Mouse (Mus musculus) hindbrain, embryonic 10.5 days (tissue): ENCODE results near the gene H2al1g. TPM values are rescaled to one million over a fixed set of nuclear protein-coding genes. Genes with fewer than 3 reads are reported as not detected.
"Not testable (repeated sequence)": the region's sequence is repeated elsewhere in the genome, so short reads cannot be mapped to it uniquely, and the experiment has no call there.

Experiments
- DNase-seq: peaks from one replicate; pipeline ENCODE4 v3.0.0-alpha.2; 2017; ENCODE audit warnings: low spot score
- H3K27ac ChIP-seq: fragments of 300-500 bp; sonication (generic); 2 replicates; pipeline ENCODE4 v1.5.1; 2016; ENCODE audit warnings: mild to moderate bottlenecking, moderate library complexity
- H3K27me3 ChIP-seq: fragments of 300-500 bp; sonication (generic); 2 replicates; pipeline ENCODE4 v1.6.1; 2016; ENCODE audit warnings: mild to moderate bottlenecking; ENCODE audit not compliant: poor library complexity, insufficient read depth, severe bottlenecking
- H3K36me3 ChIP-seq: fragments of 300-500 bp; sonication (generic); 2 replicates; pipeline ENCODE4 v1.6.1; 2016; ENCODE audit warnings: mild to moderate bottlenecking, moderate library complexity
- H3K4me1 ChIP-seq: fragments of 300-500 bp; sonication (generic); replicated peaks from 2 replicates; pipeline ENCODE4 v1.6.1; 2016; ENCODE audit warnings: mild to moderate bottlenecking
- H3K4me3 ChIP-seq: fragments of 300-500 bp; sonication (generic); 2 replicates; pipeline ENCODE4 v1.5.1; 2016; ENCODE audit warnings: mild to moderate bottlenecking, moderate library complexity
- H3K9me3 ChIP-seq: fragments of 300-500 bp; sonication (generic); 2 replicates; pipeline ENCODE4 v1.6.1; 2016; ENCODE audit warnings: mild to moderate bottlenecking, moderate library complexity
- WGBS: fragments of 180-500 bp; shearing (Covaris S2); methylation state at CpG from one replicate; pipeline ENCODE4 v1.1.7; 2016; 5-methylcytosine and 5-hydroxymethylcytosine counted together
- polyA plus RNA-seq: library from polyadenylated mRNA; unstranded; fragments of >200 nt; fragmentation: Nextera tagmentation; extraction: Ambion mirVana; gene quantifications from 2 replicates; pipeline ENCODE4 v1.2.1, GENCODE M21; 2016

Gene H2al1g
- polyA plus RNA-seq, 1 experiment from 2014 or later, result not detected

- not testable (repeated sequence) for H3K4me3 ChIP-seq, H3K4me1 ChIP-seq, H3K27ac ChIP-seq, H3K36me3 ChIP-seq, H3K27me3 ChIP-seq, DNase-seq, H3K9me3 ChIP-seq
- WGBS, result no CpG with 5 or more reads among the region's 6 CpGs
Observed at GRCm38 (mm10) chrX:11321192-11321591, 3.1 kb downstream of the H2al1g start, which contains the start of gene H2al1h. Gene H2al1h, plus strand, starts transcription at chrX:11321492.

DNA sequence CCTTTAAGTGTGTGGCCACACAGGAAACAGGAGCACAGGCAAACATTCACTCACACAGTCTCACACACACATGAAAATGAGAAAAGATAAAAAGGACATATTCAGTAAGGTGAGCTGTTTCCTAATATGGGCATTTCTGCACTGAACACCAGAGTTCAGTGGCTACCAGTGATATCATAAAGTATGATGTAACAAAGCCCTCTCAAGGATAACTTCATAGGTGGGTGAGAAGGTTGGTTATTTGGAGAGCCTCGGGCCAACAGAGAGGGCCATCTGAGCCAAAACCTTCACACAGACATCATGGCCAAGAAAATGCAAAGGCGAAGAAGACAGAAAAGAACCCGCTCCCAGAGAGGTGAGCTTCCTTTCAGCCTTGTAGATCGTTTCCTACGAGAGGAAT is 6.3 kb downstream of the H2al1g start, which contains the start of gene H2al1i:
Gene H2al1i (plus strand): TSS at position 301 of the 400 bp plus-strand sequence.
- not testable (repeated sequence) for H3K27ac ChIP-seq, H3K36me3 ChIP-seq, H3K9me3 ChIP-seq, H3K4me3 ChIP-seq, DNase-seq, H3K4me1 ChIP-seq, H3K27me3 ChIP-seq
- 95% methylated on average over 3 of the region's 5 CpGs for WGBS

DNA sequence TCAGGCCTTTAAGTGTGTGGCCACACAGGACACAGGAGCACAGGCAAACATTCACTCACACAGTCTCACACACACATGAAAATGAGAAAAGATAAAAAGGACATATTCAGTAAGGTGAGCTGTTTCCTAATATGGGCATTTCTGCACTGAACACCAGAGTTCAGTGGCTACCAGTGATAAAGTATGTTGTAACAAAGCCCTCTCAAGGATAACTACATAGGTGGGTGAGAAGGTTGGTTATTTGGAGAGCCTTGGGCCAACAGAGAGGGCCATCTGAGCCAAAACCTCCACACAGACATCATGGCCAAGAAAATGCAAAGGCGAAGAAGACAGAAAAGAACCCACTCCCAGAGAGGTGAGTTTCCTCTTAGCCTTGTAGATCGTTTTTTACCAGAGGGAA is 9.5 kb downstream of the H2al1g start, which contains the start of gene H2al1j:
Gene H2al1j (plus strand): TSS at position 301 of the 400 bp plus-strand sequence.
- H3K27ac ChIP-seq, H3K36me3 ChIP-seq, H3K4me3 ChIP-seq, H3K4me1 ChIP-seq, DNase-seq, H3K9me3 ChIP-seq: not testable (repeated sequence)
- WGBS, result 84% methylated on average over 2 of the region's 2 CpGs
- peaks cover 11% of the 10 kb centered on the region; the same call in 1 of the 2 replicates for H3K27me3 ChIP-seq

DNA sequence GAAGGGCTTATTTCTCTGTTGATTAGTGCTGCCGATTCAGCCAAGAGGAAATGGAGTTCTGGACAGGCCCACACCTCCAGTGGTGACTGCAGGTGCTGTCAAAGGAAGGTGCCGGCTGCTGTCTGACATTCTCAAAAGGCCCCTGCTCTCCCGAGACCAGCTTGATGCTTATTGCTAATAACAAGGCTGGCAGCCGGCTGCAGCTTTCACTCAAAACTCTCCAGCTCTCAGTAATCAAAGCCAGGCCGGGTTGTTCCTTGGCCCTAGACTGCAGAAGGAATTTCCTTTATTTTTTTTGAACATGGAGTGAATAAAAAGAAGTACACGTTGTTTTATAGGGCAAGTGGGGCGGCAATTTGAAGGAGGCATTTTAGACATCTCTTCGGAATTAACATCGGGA is 27.7 kb downstream of the H2al1g start:
- peak; percentile 32 for DNase-seq
- Histone ChIP-seq H3K4me1 (no peaks in the 10 kb centered on the region), H3K36me3 (no peaks in the 10 kb centered on the region), H3K27ac (no peak overlapping the region), H3K9me3 (no peaks in the 10 kb centered on the region), H3K27me3 (peaks cover 7% of the 10 kb centered on the region; the same call in 1 of the 2 replicates), H3K4me3 (no peak overlapping the region)
- 62% methylated on average over 9 of the region's 9 CpGs for WGBS

GRCm38 (mm10) chrX:11346756-11347155 is 28.7 kb downstream of the H2al1g start:
- no peaks in the 10 kb centered on the region for H3K4me1 ChIP-seq
- WGBS, result 85% methylated on average over 3 of the region's 3 CpGs
- H3K4me3 ChIP-seq, result no peak overlapping the region
- peaks cover 6% of the 10 kb centered on the region; the same call in 1 of the 2 replicates for H3K27me3 ChIP-seq
- DNase-seq, result no peak
- H3K27ac ChIP-seq, result no peak overlapping the region
- no peaks in the 10 kb centered on the region for H3K36me3 ChIP-seq
- H3K9me3 ChIP-seq, result no peaks in the 10 kb centered on the region

DNA sequence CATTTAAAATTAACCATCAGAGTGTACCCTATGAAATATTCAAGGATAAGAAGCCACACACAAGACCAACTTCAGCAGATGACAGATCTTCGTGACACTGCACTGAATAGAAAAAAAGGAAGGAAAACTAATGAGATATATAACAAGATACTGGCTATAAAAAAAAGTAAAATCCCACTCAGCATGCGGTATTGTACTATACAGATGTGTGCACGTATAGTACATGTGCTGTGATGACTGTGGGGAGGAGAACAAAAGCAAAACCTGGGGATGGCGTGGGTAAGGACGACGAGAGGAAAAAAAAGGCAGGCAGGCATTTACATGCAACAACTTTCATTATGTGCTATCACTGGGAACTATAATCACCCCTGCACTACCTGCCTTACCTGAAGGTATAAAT is 42.8 kb downstream of the H2al1g start:
- H3K4me3 ChIP-seq, result no peak overlapping the region
- H3K9me3 ChIP-seq, result no peaks in the 10 kb centered on the region
- 85% methylated on average over 6 of the region's 6 CpGs for WGBS
- no peaks in the 10 kb centered on the region for H3K36me3 ChIP-seq
- peaks cover 53% of the 10 kb centered on the region for H3K27me3 ChIP-seq
- H3K4me1 ChIP-seq, result no peaks in the 10 kb centered on the region
- DNase-seq, result no peak
- H3K27ac ChIP-seq, result no peak overlapping the region

GRCm38 (mm10) chrX:11361261-11361660 is 43.2 kb downstream of the H2al1g start:
- Histone ChIP-seq H3K4me1 (no peaks in the 10 kb centered on the region), H3K27ac (no peak overlapping the region), H3K9me3 (no peaks in the 10 kb centered on the region), H3K36me3 (no peaks in the 10 kb centered on the region), H3K4me3 (no peak overlapping the region), H3K27me3 (peaks cover 53% of the 10 kb centered on the region)
- 89% methylated on average over 2 of the region's 2 CpGs for WGBS
- no peak for DNase-seq

GRCm38 (mm10) chrX:11363890-11364289 is 45.8 kb downstream of the H2al1g start:
- H3K4me3 ChIP-seq, result no peak overlapping the region
- 64% methylated on average over 6 of the region's 6 CpGs for WGBS
- no peak for DNase-seq
- no peaks in the 10 kb centered on the region for H3K9me3 ChIP-seq
- peaks cover 56% of the 10 kb centered on the region for H3K27me3 ChIP-seq
- no peaks in the 10 kb centered on the region for H3K36me3 ChIP-seq
- no peaks in the 10 kb centered on the region for H3K4me1 ChIP-seq
- no peak overlapping the region for H3K27ac ChIP-seq

DNA sequence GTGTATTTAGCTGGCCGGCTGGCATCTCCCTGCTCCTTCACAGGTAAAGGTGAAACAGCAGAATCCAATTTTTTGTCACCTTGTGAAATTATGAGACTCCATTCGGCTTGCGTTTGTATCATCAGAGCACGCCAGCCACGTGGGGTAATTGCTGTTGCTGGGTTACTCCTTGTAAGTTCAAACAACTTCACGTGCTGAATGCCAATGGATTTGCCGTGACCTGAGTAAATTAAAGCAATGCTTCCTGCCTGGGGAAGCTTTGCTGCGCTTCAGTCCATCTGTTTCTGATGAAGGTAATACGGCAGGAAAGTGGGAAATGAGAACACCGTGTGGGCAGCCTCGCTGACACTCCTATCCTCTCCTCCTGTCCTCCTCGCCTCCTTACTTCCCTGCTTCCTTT is 47.1 kb downstream of the H2al1g start:
- no peaks in the 10 kb centered on the region for H3K9me3 ChIP-seq
- WGBS, result 67% methylated on average over 12 of the region's 12 CpGs
- no peak for DNase-seq
- H3K27me3 ChIP-seq, result peaks cover 60% of the 10 kb centered on the region
- H3K4me3 ChIP-seq, result no peak overlapping the region
- no peak overlapping the region for H3K27ac ChIP-seq
- H3K4me1 ChIP-seq, result no peaks in the 10 kb centered on the region
- no peaks in the 10 kb centered on the region for H3K36me3 ChIP-seq

Other genes with a start within 250 kb of the H2al1g start
- not detected in 2 replicates for gene H2al1a, start 19.0 kb upstream of the H2al1g start, polyA plus RNA-seq
- gene H2al1b, start 15.8 kb upstream of the H2al1g start, polyA plus RNA-seq, result not detected in 2 replicates
- not detected in 2 replicates for gene H2al1c, start 12.6 kb upstream of the H2al1g start, polyA plus RNA-seq
- not detected in 2 replicates for gene H2al1d, start 9.4 kb upstream of the H2al1g start, polyA plus RNA-seq
- not detected in 2 replicates for gene H2al1e, start 6.3 kb upstream of the H2al1g start, polyA plus RNA-seq
- gene H2al1f, start 3.1 kb upstream of the H2al1g start, polyA plus RNA-seq, result not detected in 2 replicates
- not detected in 2 replicates for gene H2al1h, start 3.2 kb downstream of the H2al1g start, polyA plus RNA-seq
- gene H2al1i, start 6.4 kb downstream of the H2al1g start, polyA plus RNA-seq, result not detected in 2 replicates
- not detected in 2 replicates for gene H2al1j, start 9.6 kb downstream of the H2al1g start, polyA plus RNA-seq